Mouse (Mus musculus): Measurements from ENCODE around the gene Sec61a1. TPM values are rescaled to one million over a fixed set of nuclear protein-coding genes. Genes with fewer than 3 reads are reported as not detected.

The Sec61a1 gene
- polyA plus RNA-seq (2015; fragmentation: Nextera tagmentation; extraction: Ambion mirVana): 77.2 and 85.7 TPM in 2 replicates

DNA sequence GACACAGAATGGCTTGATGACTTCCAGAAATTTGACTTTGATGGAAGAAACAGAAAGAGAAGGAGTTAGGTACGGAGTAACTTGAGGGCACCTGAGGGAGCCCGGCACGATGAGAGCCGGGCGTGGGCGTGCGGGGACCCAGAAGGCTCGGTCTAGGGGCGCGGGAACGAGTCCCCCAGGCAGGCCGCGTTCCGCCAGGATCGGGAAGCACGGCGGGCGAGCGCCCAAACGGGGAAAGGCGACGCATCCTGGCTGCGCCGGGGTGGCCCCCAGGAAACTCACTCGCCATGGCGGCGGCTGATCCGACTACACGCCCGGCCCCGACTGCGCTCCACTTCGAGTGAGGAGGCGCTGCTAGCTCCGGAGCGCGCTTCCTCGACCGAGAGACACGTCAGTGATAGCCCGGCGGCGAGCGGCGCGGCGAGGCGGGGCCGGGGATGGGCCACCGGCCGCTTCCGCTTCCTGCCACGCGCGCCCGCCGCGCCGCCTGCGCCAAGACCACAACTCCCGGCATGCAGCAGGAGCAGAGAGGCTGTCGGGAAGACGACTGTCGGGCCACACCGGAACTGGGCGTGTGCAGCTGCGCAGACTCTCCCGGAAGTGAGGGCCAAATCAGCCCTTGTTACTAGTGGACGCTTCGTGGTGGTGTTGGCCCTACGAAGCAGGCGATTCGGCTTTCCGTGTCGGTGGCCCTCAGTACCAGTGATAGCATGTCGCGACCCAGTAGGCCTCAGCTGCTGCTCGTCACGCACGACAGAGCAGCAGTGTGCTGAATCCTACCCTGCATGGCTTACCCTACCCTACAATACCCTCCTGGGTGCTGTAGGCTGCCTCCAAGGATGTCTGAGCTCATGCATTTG lies at the start of gene Sec61a1:
Gene Sec61a1 (minus strand): TSS at position 502 of the 860 bp plus-strand sequence.

DNA sequence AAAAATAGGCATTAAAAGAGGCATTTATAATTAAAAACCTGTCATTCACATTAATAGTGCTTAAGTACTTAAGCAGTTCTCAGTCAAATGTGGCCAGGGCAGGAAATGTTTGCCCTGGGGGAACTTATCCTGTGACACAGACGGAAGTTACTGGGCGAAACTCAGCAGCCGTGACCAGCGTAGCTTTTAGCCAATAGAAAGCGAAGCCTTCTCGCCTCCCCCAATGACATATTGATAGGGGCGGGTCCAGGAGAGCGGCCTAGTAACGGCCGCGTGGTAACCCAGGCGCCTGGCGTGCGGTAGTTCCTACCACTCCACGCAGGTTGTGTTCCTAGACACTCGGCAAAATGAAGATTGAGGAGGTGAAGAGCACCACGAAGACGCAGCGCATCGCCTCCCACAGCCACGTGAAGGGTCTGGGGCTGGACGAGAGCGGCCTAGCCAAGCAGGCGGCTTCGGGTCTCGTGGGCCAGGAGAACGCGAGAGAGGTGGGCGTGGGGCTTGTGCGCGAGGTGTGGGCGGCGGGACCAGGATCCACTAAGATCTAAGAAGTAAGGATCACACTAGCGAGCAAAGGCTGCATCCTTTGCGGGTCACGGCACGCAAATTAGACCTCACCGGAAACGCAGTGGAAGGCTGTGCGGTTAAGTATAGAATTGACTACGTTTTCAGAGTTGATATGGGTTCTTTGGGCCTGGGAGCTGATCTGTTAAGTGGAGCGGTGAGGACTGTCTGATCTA lies 53.4 kb downstream of the Sec61a1 start, which contains the start of gene Ruvbl1:
Gene Ruvbl1 (plus strand): TSS at position 229 of the 740 bp plus-strand sequence.

Other genes starting within 250 kb of the Sec61a1 start
- gene Eefsec, start 72.4 kb downstream of the Sec61a1 start, polyA plus RNA-seq (2015; fragmentation: Nextera tagmentation; extraction: Ambion mirVana): 20.3 and 22.7 TPM in 2 replicates
- gene Ruvbl1, start 53.5 kb downstream of the Sec61a1 start, polyA plus RNA-seq (2015; fragmentation: Nextera tagmentation; extraction: Ambion mirVana): 83.4 and 84.4 TPM in 2 replicates
- gene Kbtbd12, start 119.0 kb upstream of the Sec61a1 start, polyA plus RNA-seq (2015; fragmentation: Nextera tagmentation; extraction: Ambion mirVana): 1.3 and 2.4 TPM in 2 replicates
- 105 and 111 TPM in 2 replicates for gene Mgll, start 205.5 kb upstream of the Sec61a1 start, polyA plus RNA-seq (2015; fragmentation: Nextera tagmentation; extraction: Ambion mirVana)